Mouse (Mus musculus): Measurements from ENCODE around the gene Megf9.

DNA sequence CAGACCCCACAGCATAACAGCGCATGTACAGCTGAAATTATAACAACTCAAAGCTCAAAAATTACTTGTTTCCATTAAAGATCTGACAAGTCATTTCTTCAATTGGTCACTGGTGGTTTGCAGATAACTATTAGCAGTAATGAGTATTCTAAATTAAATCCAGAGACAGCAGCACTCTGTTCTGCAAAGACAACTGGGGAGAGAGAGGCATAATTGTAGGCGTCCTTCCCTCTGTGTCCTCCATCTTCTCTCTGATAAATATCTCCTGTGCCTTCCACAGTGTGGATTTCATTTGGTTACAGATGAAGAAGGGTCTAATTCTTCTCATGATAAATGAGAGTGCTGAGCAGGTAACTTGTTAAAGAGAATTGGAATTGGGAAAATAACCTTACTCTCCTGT is 135.7 kb downstream of the Megf9 start:
- TF ChIP-seq CTCF (conservative IDR thresholded peaks at IDR 0.05; ENCODE audit: insufficient read depth, insufficient read length, low read depth, low read length) (no peak), POLR2A (IDR thresholded peaks at IDR 0.05; ENCODE audit: low read depth, low read length) (no peak)

Measured in kidney, adult 2 months (tissue).